Mouse (Mus musculus) c-Kit-positive CD71-positive TER-119-positive erythroid progenitor cells, embryonic 14.5 days (primary cell): ENCODE results near the gene Birc7.

Experiments used
- DNase-seq: peaks from one replicate; pipeline ENCODE4 v3.0.0-alpha.2; 2013; ENCODE audit warnings: low spot score

Gene Birc7

DNA sequence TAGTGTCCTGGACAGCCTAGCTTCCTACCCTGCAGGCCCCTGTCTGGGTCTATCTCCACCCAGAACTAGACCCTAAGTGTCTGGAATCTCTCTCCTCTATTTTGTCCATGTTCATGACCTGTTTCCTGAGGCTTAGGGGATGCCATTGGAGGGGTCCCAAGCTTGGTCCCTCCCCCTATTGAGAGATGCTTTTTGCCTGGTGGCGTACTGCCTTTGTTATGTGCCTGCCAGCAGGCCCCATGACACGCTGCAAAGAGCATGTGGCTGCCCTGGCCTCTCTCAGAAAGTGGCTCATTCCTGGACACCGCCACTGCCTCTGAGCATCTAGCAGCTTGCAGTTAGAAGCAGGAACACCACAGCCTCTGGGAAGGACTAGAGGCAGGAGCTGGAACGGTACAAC lies at the start of gene Birc7:
Gene Birc7 (plus strand): TSS at position 301 of the 400 bp plus-strand sequence.
- DNase-seq, result no peak

GRCm38 (mm10) chr2:180879365-180880067 lies 49.3 kb upstream of the Birc7 start:
- no peak for DNase-seq

DNA sequence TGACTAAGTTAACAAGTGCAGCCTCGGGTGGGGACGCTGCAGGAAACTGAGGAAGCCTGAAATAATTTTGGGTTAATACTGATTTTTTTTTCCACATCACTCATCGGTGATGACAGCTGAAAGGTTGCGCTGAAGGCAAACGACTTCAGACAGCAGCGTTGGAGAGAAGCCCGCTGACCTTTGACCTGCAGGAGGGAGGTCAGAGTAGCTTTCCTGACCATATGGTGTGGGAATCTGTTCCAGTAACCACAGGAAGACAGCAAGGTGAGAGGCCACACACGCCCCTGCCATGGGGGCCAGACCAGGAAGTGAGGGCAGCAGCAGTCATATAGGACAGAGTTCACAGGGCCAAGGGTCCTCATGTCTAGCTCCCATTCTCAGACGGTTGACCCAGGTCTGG lies 47.5 kb upstream of the Birc7 start:
- no peak for DNase-seq

- DNase-seq, result no peak
Observed at GRCm38 (mm10) chr2:180885270-180885669, 43.6 kb upstream of the Birc7 start.

DNA sequence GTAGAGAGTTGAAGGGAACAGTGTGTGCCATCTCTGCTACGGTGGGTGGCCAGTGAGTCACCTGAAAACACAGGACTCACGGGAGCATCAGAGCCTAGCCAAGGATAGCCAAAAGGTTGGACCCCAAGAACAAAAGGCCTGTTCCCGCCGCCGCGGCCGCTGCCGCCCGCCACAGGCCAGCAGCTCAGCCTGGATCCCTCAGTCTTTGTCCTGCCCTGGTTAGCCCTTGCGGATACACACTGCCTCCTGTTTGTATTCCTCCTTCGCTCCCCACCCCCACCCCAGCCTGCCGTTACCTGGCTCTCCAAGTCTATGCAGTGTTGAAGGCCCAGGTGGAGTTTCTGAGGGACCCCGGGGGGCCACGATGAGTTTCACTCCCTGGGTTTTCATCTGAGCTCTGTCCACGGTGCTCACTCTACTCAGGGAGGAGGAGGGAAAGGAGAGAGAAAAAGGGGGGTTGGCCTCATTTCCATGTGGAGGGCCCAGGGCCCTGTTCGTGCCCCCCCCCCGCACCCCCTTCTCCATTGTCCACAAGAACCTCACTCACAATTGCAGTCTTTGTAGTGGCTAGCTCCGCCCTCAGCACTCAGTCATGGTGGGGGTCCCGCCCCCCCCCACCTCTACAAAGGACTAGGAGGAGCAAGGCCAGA lies 39.4 kb upstream of the Birc7 start:
- DNase-seq, result no peak

GRCm38 (mm10) chr2:180889921-180890280 lies 38.9 kb upstream of the Birc7 start:
- DNase-seq, result no peak

GRCm38 (mm10) chr2:180890422-180891074 lies 38.3 kb upstream of the Birc7 start:
- DNase-seq, result no peak

GRCm38 (mm10) chr2:180891075-180891834 lies 37.6 kb upstream of the Birc7 start:
- no peak for DNase-seq

- no peak for DNase-seq
Observed at GRCm38 (mm10) chr2:180891835-180892323, 36.9 kb upstream of the Birc7 start.

DNA sequence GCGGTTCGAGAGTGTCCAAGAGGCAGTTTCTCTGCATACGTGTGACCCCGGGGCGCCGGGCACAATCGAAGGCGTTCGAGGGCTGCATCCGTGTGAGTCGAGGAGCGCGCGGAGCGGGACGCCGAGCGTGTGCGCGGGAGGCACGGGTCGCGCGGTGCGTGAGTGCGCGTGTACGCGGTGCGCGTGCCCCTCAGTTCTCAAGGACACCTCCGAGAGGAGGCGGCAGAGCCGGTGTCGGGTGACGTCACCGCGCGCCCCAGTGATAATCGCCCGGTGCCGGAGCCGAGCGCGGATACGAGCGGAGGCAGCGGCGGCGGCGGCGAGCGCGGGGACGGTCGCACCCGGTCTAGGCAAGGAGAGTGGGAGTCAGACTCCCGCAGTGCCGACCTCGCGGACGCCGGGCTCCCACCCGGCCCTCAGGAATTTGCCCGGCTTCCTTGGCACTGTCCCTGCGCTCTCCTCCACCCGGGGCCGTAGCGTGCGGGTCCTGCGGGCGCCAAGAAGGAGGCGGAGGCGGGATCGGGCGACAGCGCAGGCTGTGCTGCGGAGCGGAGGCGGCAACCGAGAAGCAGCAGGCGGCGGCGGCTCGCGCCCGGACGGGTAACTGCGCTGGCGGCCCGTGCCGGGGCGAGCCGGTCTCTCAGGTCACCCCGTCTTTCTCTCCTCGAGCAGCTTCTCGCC lies 35.8 kb upstream of the Birc7 start:
- DNase-seq, result no peak

- DNase-seq, result no peak
Observed at GRCm38 (mm10) chr2:180893537-180894028, 35.2 kb upstream of the Birc7 start.

DNA sequence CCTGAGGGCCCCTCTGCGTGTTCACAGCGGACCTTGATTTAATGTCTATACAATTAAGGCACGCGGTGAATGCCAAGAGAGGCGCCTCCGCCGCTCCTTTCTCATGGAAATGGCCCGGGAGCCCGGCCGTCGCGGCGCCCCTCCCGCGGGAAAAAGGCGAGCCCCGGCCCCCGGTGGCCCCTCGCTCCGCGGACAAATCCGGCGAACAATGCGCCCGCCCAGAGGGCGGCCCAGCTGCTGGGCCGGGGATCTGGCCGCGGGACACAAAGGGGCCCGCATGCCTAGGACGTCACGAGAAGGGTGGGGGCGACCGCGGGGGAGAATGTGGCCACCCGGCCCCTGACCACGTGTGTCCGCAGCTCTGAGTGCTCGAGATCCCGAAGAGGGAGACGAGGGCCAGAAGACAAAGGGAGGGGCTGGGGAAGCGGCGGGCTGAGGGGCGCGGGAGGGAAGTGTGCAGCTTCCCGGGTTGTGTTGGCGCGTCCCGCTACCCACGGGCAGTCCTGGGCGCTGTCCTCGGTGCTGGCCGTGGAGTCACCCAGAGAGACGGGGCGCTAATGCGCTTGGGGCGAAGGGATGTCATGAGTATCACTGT lies 34.7 kb upstream of the Birc7 start:
- DNase-seq, result no peak

GRCm38 (mm10) chr2:180894734-180895133 lies 34.1 kb upstream of the Birc7 start:
- DNase-seq, result peak; percentile 59

- no peak for DNase-seq
Observed at GRCm38 (mm10) chr2:180895321-180895720, 33.5 kb upstream of the Birc7 start.

DNA sequence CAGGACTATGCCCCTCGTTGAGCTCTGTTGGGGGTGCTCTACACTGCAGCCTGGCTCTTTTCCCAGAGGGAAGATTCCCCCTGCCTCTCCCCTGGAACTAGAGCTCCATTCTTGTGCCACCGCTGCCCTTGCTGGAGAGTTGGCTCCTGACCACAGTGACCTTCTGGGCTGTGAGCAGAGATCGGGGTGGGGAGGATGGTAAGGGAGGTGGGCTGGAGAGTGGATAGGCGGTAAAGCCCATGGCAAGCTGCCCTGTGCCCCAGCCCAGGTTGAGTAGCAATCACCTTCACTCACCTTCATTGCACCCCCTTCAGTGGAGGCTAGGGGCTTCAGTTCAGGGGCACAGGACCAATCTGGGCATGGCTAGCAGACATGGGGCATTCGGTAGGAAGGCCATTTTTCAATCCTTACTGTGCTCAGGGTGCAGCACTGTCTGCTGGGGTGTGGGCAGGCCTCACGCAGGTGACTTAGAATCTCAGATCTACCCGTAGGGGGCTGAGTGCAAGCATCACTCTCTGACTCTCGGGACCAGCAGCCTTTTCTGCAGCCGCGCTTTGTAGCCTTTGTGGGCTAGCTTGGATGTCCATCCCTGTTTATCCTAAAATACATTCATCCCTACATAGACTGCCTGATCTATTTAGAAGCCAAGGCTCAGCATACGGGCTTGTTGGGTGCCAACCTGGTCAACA lies 32.8 kb upstream of the Birc7 start:
- no peak for DNase-seq

DNA sequence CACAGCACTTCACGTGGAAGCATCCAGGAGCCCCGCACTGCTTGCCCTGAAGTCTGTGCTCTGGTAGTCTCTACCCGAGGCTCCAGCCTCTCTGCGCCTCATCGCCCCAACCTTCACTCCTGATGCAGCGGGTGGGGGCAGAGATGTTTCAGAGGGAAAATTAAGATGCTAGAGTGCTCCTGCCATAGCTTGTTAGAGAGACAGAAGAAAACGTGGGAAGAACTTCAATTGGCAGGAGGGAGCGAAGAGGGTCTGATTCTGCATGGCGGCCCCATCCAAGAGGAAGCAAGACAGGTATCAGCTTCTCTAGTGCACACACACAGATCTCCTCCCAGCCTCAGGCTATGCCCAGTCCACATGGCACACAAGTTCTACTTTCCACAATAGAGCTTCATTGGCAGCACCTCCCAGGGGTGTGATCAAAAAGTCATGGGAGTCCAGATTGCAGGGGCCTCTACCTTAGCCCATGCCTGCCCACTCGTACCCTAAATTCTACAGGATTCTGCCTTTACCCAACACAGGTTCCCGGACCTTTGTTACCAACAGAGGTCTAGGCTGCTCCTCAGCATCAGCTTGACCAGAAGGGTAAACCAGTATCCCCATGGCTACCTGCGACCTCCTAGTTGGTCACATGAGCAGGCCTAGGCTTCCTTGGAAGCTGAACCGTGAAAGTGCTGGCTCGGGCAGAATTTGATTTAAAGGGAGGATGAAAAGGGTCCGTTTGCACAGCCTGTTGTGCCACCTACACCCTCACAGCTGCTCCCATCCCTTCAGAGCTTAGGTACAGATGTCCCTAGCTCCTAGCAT lies 31.8 kb upstream of the Birc7 start:
- DNase-seq, result no peak

DNA sequence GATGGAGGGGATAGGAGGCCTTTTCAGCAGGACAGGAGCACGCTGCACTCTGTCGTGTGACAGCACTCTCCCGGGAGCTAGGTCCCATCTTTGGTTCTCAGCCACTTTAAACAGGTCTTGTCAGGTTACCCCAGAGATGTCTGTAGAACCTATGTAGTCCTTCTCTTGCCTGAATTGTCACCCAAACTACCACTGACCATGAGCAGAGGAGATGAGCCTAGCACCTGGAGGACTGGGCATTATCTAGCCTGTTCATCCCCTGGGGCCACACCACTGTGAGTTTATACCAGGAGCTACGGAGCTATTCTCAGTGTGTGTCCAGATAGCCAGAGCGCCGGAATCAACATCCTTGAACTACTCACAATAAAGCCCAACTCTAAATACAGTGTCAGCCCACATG lies 31.0 kb upstream of the Birc7 start:
- no peak for DNase-seq

GRCm38 (mm10) chr2:180902086-180902485 lies 26.7 kb upstream of the Birc7 start:
- DNase-seq, result no peak

DNA sequence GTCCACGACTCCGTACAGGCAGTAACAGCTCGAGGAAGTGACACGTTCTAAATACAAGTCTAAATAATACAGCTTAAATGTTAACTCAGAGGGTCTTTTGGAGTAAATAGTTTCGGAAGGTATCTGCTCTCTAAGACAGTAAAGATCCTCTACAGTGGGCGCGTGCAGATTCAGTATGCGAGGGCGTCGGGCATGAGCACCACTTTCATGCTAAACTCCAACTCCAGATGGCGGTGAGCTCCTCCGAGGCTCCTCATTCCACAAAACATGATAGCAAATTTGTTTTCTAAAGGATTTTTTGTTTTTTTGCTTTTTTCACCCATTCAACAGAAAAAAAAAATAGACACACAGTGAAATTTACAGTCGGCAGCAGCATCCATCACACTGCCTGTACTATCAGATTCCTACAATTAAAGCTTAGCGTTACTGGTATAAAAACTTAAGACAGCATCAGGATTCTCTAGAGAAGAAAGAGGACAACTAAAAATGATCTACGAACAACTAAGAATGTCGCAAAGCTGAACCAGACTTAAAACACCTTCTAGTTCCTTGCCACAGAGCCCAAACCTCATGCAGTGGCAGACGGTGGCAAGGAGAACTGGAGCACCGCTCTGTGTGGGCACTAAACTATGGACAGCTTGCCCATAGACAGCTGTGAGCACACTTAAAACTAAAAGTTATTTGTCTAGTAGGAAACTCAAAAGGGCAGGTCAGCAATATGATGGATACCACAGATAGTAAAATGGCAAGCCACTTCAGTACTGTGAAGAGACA lies 24.2 kb upstream of the Birc7 start:
- DNase-seq, result no peak
